In genomic region chr1:97864135-97864534, GRCm38 (mm10) we compare ENCODE assay signal across 18 mouse cellular contexts.
A peak's percentile ranks its signal among the peaks of the same experiment; 100 is the strongest.
DNase-seq lines count a peak whose midpoint lies in the region; ATAC-seq and TF ChIP-seq lines count a peak whose summit lies in the region.
"Had no signal": no experiment of that assay in that cellular context is flagged by ENCODE, and none has a peak within 500 bp of the region (broad histone marks: within the 10 kb centered on the region; RNA-seq: fewer than 3 reads in every experiment).

No protein-coding gene starts in this region.

- H3K9me3 ChIP-seq in hindbrain, embryonic 13.5 days, result no peaks in the 10 kb centered on the region
- H3K9me3 ChIP-seq in hindbrain, postnatal 0 days (ENCODE audit: low read length), result no peaks in the 10 kb centered on the region
- H3K9me3 ChIP-seq in midbrain, embryonic 13.5 days, result no peaks in the 10 kb centered on the region
- H3K9me3 ChIP-seq in midbrain, embryonic 15.5 days, result no peaks in the 10 kb centered on the region
- H3K9me3 ChIP-seq: embryonic facial prominence, embryonic 15.5 days; heart, embryonic 12.5 days; hindbrain, embryonic 10.5 days; intestine, embryonic 15.5 days had no signal

- peaks cover 17% of the 10 kb centered on the region for H3K4me1 ChIP-seq in hindbrain, embryonic 13.5 days (replicated peaks)
- 0 out of 2 replicates have a peak, but pooled peaks cover 4% of the 10 kb centered on the region for H3K4me1 ChIP-seq in hindbrain, postnatal 0 days (ENCODE audit: insufficient read depth, low read length)
- peaks cover 18% of the 10 kb centered on the region for H3K4me1 ChIP-seq in midbrain, embryonic 13.5 days (replicated peaks)
- H3K4me1 ChIP-seq in midbrain, embryonic 15.5 days, result peaks cover 10% of the 10 kb centered on the region
- H3K4me1 ChIP-seq: embryonic facial prominence, embryonic 15.5 days; heart, embryonic 12.5 days; intestine, embryonic 15.5 days had no signal

- ATAC-seq in hindbrain, embryonic 13.5 days (ENCODE audit: low FRiP score), result no peak
- ATAC-seq in hindbrain, postnatal 0 days, result no peak
- ATAC-seq in midbrain, embryonic 13.5 days, result no peak
- no peak for ATAC-seq in midbrain, embryonic 15.5 days (replicated peaks)
- ATAC-seq: intestine, embryonic 15.5 days had no signal

- no peaks in the 10 kb centered on the region for H3K36me3 ChIP-seq in hindbrain, embryonic 13.5 days
- H3K36me3 ChIP-seq in hindbrain, postnatal 0 days (ENCODE audit: insufficient read depth, low read length), result no peaks in the 10 kb centered on the region
- H3K36me3 ChIP-seq in midbrain, embryonic 13.5 days, result no peaks in the 10 kb centered on the region
- no peaks in the 10 kb centered on the region for H3K36me3 ChIP-seq in midbrain, embryonic 15.5 days (replicated peaks)
- H3K36me3 ChIP-seq: embryonic facial prominence, embryonic 15.5 days; G1E; hindbrain, embryonic 10.5 days; intestine, embryonic 15.5 days had no signal

- no peak overlapping the region for H3K4me3 ChIP-seq in hindbrain, embryonic 13.5 days
- no peak overlapping the region for H3K4me3 ChIP-seq in hindbrain, postnatal 0 days (ENCODE audit: low read length)
- H3K4me3 ChIP-seq in midbrain, embryonic 13.5 days (replicated peaks), result no peak overlapping the region
- no peak overlapping the region for H3K4me3 ChIP-seq in midbrain, embryonic 15.5 days
- H3K4me3 ChIP-seq: embryonic facial prominence, embryonic 15.5 days; heart, embryonic 12.5 days; hindbrain, embryonic 10.5 days; intestine, embryonic 15.5 days had no signal

- H3K9ac ChIP-seq in hindbrain, embryonic 13.5 days, result no peak overlapping the region
- H3K9ac ChIP-seq in hindbrain, postnatal 0 days (replicated peaks; ENCODE audit: low read length), result no peak overlapping the region
- H3K9ac ChIP-seq in midbrain, embryonic 13.5 days (replicated peaks), result no peak overlapping the region
- no peak overlapping the region for H3K9ac ChIP-seq in midbrain, embryonic 15.5 days
- H3K9ac ChIP-seq: embryonic facial prominence, embryonic 15.5 days; heart, embryonic 12.5 days; intestine, embryonic 15.5 days had no signal

- no peaks in the 10 kb centered on the region for H3K27me3 ChIP-seq in hindbrain, embryonic 13.5 days
- no peaks in the 10 kb centered on the region for H3K27me3 ChIP-seq in hindbrain, postnatal 0 days (ENCODE audit: insufficient read depth, low read length)
- H3K27me3 ChIP-seq in midbrain, embryonic 13.5 days, result no peaks in the 10 kb centered on the region
- no peaks in the 10 kb centered on the region for H3K27me3 ChIP-seq in midbrain, embryonic 15.5 days (replicated peaks)
- H3K27me3 ChIP-seq: embryonic facial prominence, embryonic 15.5 days; heart, embryonic 12.5 days; intestine, embryonic 15.5 days had no signal

- no peak for TF ChIP-seq CTCF in hindbrain, postnatal 0 days (IDR thresholded peaks at IDR 0.05; ENCODE audit: low read depth)

- no peak overlapping the region for H3K4me2 ChIP-seq in hindbrain, embryonic 13.5 days
- no peak overlapping the region for H3K4me2 ChIP-seq in hindbrain, postnatal 0 days (ENCODE audit: low read depth, low read length)
- no peak overlapping the region for H3K4me2 ChIP-seq in midbrain, embryonic 13.5 days (replicated peaks)
- H3K4me2 ChIP-seq in midbrain, embryonic 15.5 days, result no peak overlapping the region
- H3K4me2 ChIP-seq: embryonic facial prominence, embryonic 15.5 days; heart, embryonic 12.5 days; intestine, embryonic 15.5 days had no signal

- WGBS in hindbrain, embryonic 13.5 days, result 91% methylated on average over 7 of the region's 7 CpGs
- WGBS in hindbrain, postnatal 0 days, result 97% methylated on average over 7 of the region's 7 CpGs
- 91% methylated on average over 7 of the region's 7 CpGs for WGBS in midbrain, embryonic 13.5 days
- WGBS in midbrain, embryonic 15.5 days, result 91% methylated on average over 7 of the region's 7 CpGs

- no peak for DNase-seq in hindbrain, postnatal 0 days (ENCODE audit: low spot score)
- peak; percentile 62 for DNase-seq in adrenal gland, adult 8-10 months
- DNase-seq in adrenal gland, postnatal 25 days, result peak; percentile 31
- no peak for DNase-seq in adipocyte (ENCODE audit: low spot score)
- DNase-seq in lung, postnatal 4 days, result no peak
- DNase-seq: cerebellum, adult 2 months; cerebellum, postnatal 14 days; embryo, embryonic 11 days; gastrocnemius, postnatal 25 days; kidney, adult 18-20 months had no signal

- H3K27ac ChIP-seq in hindbrain, embryonic 13.5 days, result peak overlapping the region; percentile 13; the same call in 1 of the 2 replicates
- no peak overlapping the region for H3K27ac ChIP-seq in hindbrain, postnatal 0 days
- H3K27ac ChIP-seq in midbrain, embryonic 13.5 days, result peak overlapping the region; percentile 20
- H3K27ac ChIP-seq in midbrain, embryonic 15.5 days, result no peak overlapping the region
- H3K27ac ChIP-seq: embryonic facial prominence, embryonic 15.5 days; intestine, embryonic 15.5 days had no signal

Comparison
In these comparisons a context has a peak if more than half of its experiments do, and no peak if none do; other contexts are left out.
1. H3K27ac ChIP-seq: peak in hindbrain, embryonic 13.5 days (single experiment) and midbrain, embryonic 13.5 days (single experiment); none in hindbrain, postnatal 0 days (single experiment) and midbrain, embryonic 15.5 days (single experiment).
2. DNase-seq: peak in adrenal gland, adult 8-10 months (single experiment) and adrenal gland, postnatal 25 days (single experiment); none in hindbrain, postnatal 0 days (single experiment), adipocyte (single experiment) and lung, postnatal 4 days (0 of 2).